Mouse (Mus musculus) c-Kit-negative CD71-positive TER-119-positive erythroid progenitor cells, embryonic 14.5 days (primary cell): ENCODE measurements around the gene Axdnd1.

Experiments used
- DNase-seq: peaks from one replicate; pipeline ENCODE4 v3.0.0-alpha.2; 2013; ENCODE audit warnings: low read depth, low spot score

Axdnd1 gene

GRCm38 (mm10) chr1:156420671-156421297, at the start of gene Axdnd1:
Axdnd1 (minus strand) TSS chr1:156421159.
- peak; percentile 67 for DNase-seq

- no peak for DNase-seq
Observed at GRCm38 (mm10) chr1:156470557-156470956, 49.6 kb upstream of the Axdnd1 start.

- DNase-seq, result no peak
Observed at GRCm38 (mm10) chr1:156468576-156468975, 47.6 kb upstream of the Axdnd1 start.

- DNase-seq, result no peak
Observed at GRCm38 (mm10) chr1:156467655-156468255, 46.8 kb upstream of the Axdnd1 start.

GRCm38 (mm10) chr1:156464963-156465362, 44.0 kb upstream of the Axdnd1 start:
- DNase-seq, result no peak

- no peak for DNase-seq
Observed at GRCm38 (mm10) chr1:156463981-156464853, 43.3 kb upstream of the Axdnd1 start.

- no peak for DNase-seq
Observed at GRCm38 (mm10) chr1:156462273-156462991, 41.5 kb upstream of the Axdnd1 start.

GRCm38 (mm10) chr1:156461036-156461435, 40.1 kb upstream of the Axdnd1 start:
- no peak for DNase-seq

GRCm38 (mm10) chr1:156460216-156460615, 39.3 kb upstream of the Axdnd1 start:
- no peak for DNase-seq

- DNase-seq, result no peak
Observed at GRCm38 (mm10) chr1:156459690-156460089, 38.7 kb upstream of the Axdnd1 start.

GRCm38 (mm10) chr1:156458391-156459060, 37.6 kb upstream of the Axdnd1 start:
- no peak for DNase-seq

- no peak for DNase-seq
Observed at GRCm38 (mm10) chr1:156455005-156455758, 34.2 kb upstream of the Axdnd1 start.

- DNase-seq, result no peak
Observed at GRCm38 (mm10) chr1:156454384-156454783, 33.4 kb upstream of the Axdnd1 start.

GRCm38 (mm10) chr1:156453876-156454275, 32.9 kb upstream of the Axdnd1 start:
- DNase-seq, result no peak

GRCm38 (mm10) chr1:156450478-156450877, 29.5 kb upstream of the Axdnd1 start:
- DNase-seq, result no peak

GRCm38 (mm10) chr1:156449691-156450090, 28.7 kb upstream of the Axdnd1 start:
- no peak for DNase-seq

GRCm38 (mm10) chr1:156449089-156449488, 28.1 kb upstream of the Axdnd1 start:
- DNase-seq, result no peak

- DNase-seq, result no peak
Observed at GRCm38 (mm10) chr1:156445049-156445448, 24.1 kb upstream of the Axdnd1 start.

- DNase-seq, result no peak
Observed at GRCm38 (mm10) chr1:156442776-156443175, 21.8 kb upstream of the Axdnd1 start.

- DNase-seq, result no peak
Observed at GRCm38 (mm10) chr1:156442266-156442665, 21.3 kb upstream of the Axdnd1 start.

- no peak for DNase-seq
Observed at GRCm38 (mm10) chr1:156437726-156438125, 16.8 kb upstream of the Axdnd1 start.
